Mouse (Mus musculus) limb, embryonic 14.5 days (tissue): ENCODE measurements around the gene Jak2. TPM values are rescaled to one million over a fixed set of nuclear protein-coding genes. Genes with fewer than 3 reads are reported as not detected.

Source experiments
- ATAC-seq: fragments of 200-750 bp; cut with Nextera tagmentation; 2 replicates; pipeline ENCODE4 v1.8.0; 2017; ENCODE audit warnings: low read depth, moderate number of reproducible peaks, moderate TSS enrichment; ENCODE audit not compliant: low FRiP score
- DNase-seq: peaks from one replicate; pipeline ENCODE4 v3.0.0-alpha.2; 2015; ENCODE audit warnings: low spot score
- H3K27ac ChIP-seq: fragments of 300-500 bp; sonication (generic); replicated peaks from 2 replicates; pipeline ENCODE4 v1.5.1; 2014; ENCODE audit warnings: low read depth, mild to moderate bottlenecking, low read length, moderate library complexity, mixed read lengths
- H3K27me3 ChIP-seq: fragments of 300-500 bp; sonication (generic); 2 replicates; pipeline ENCODE4 v1.6.1; 2014; ENCODE audit warnings: low read length, mixed read lengths; ENCODE audit not compliant: control insufficient read depth, insufficient read depth
- H3K36me3 ChIP-seq: fragments of 300-500 bp; sonication (generic); 2 replicates; pipeline ENCODE4 v1.6.1; 2014; ENCODE audit warnings: mild to moderate bottlenecking, low read length, moderate library complexity, mixed read lengths; ENCODE audit not compliant: control insufficient read depth, insufficient read depth
- H3K4me1 ChIP-seq: fragments of 300-500 bp; sonication (generic); 2 replicates; pipeline ENCODE4 v1.6.1; 2014; ENCODE audit warnings: antibody characterized with exemption, low read length, mixed read lengths; ENCODE audit not compliant: control insufficient read depth, insufficient read depth
- H3K4me2 ChIP-seq: fragments of 300-500 bp; sonication (generic); replicated peaks from 2 replicates; pipeline ENCODE4 v1.6.1; 2014; ENCODE audit warnings: low read depth, mild to moderate bottlenecking, low read length, moderate library complexity; ENCODE audit not compliant: severe bottlenecking
- H3K4me3 ChIP-seq: fragments of 300-500 bp; sonication (generic); replicated peaks from 2 replicates; pipeline ENCODE4 v1.5.1; 2014; ENCODE audit warnings: low read length
- H3K9ac ChIP-seq: fragments of 300-500 bp; sonication (generic); 2 replicates; pipeline ENCODE4 v1.6.1; 2014; ENCODE audit warnings: mild to moderate bottlenecking, low read depth, low read length, moderate library complexity; ENCODE audit not compliant: severe bottlenecking
- H3K9me3 ChIP-seq: fragments of 300-500 bp; sonication (generic); 2 replicates; pipeline ENCODE4 v1.6.1; 2016; ENCODE audit warnings: low read length; ENCODE audit not compliant: control insufficient read depth
- POLR2A ChIP-seq: fragments of 200-500 bp; IDR thresholded peaks from 2 replicates; pipeline ENCODE4 v1.8.0; 2012; ENCODE audit warnings: inconsistent platforms, mild to moderate bottlenecking, moderate library complexity, borderline replicate concordance; ENCODE audit not compliant: insufficient read depth, insufficient read length; ENCODE audit errors: extremely low read depth
- WGBS: fragments of 180-500 bp; shearing (Covaris S2); extraction: QIAGEN DNeasy Blood & Tissue Kit; methylation state at CpG from one replicate; pipeline ENCODE4 v1.1.7; 2014; 5-methylcytosine and 5-hydroxymethylcytosine counted together
- polyA plus RNA-seq, 2 experiments: library from polyadenylated mRNA; depleted of rRNA in 1 of 2; stranded (reverse) in 1 of 2; unstranded in 1 of 2; fragments of >200 nt; fragmentation: Nextera tagmentation in 1 of 2; extraction: Ambion mirVana in 1 of 2; gene quantifications; 2 replicates each; pipeline versions ENCODE4 v1.2.1 to v1.2.3; 2012 to 2014

Jak2 gene
- polyA plus RNA-seq, 2 experiments: 15.2 to 15.7 TPM

GRCm38 (mm10) chr19:29267075-29267868 lies 15.6 kb downstream of the Jak2 start:
- Histone ChIP-seq H3K9ac (no peak overlapping the region), H3K4me3 (no peak overlapping the region), H3K27ac (no peak overlapping the region), H3K4me1 (no peaks in the 10 kb centered on the region), H3K36me3 (peaks cover 17% of the 10 kb centered on the region), H3K9me3 (no peaks in the 10 kb centered on the region), H3K27me3 (no peaks in the 10 kb centered on the region), H3K4me2 (no peak overlapping the region)
- WGBS: 79% methylated on average over 4 of the region's 4 CpGs
- DNase-seq (no peak), ATAC-seq (no peak)
- no peak for TF ChIP-seq POLR2A

- no peaks in the 10 kb centered on the region for H3K4me1 ChIP-seq
- WGBS: 92% methylated on average over 4 of the region's 4 CpGs
- no peaks in the 10 kb centered on the region for H3K9me3 ChIP-seq
- no peak for TF ChIP-seq POLR2A
- no peak overlapping the region for H3K4me3 ChIP-seq
- H3K27ac ChIP-seq: no peak overlapping the region
- H3K4me2 ChIP-seq: no peak overlapping the region
- H3K27me3 ChIP-seq: no peaks in the 10 kb centered on the region
- DNase-seq (no peak), ATAC-seq (no peak)
- H3K36me3 ChIP-seq: peaks cover 8% of the 10 kb centered on the region; the same call in 1 of the 2 replicates
- H3K9ac ChIP-seq: no peak overlapping the region
Measured at GRCm38 (mm10) chr19:29268788-29269321, 17.2 kb downstream of the Jak2 start.

- DNase-seq (no peak), ATAC-seq (no peak)
- Histone ChIP-seq H3K9ac (no peak overlapping the region), H3K4me2 (no peak overlapping the region), H3K4me1 (no peaks in the 10 kb centered on the region), H3K9me3 (no peaks in the 10 kb centered on the region), H3K4me3 (no peak overlapping the region), H3K36me3 (0 out of 2 replicates have a peak, but pooled peaks cover 8% of the 10 kb centered on the region), H3K27ac (no peak overlapping the region), H3K27me3 (no peaks in the 10 kb centered on the region)
- 48% methylated on average over 6 of the region's 6 CpGs for WGBS
- TF ChIP-seq POLR2A: no peak
Measured at GRCm38 (mm10) chr19:29270226-29270625, 18.6 kb downstream of the Jak2 start.

- Histone ChIP-seq H3K4me3 (no peak overlapping the region), H3K36me3 (peaks cover 11% of the 10 kb centered on the region; the same call in 1 of the 2 replicates), H3K27ac (no peak overlapping the region), H3K9me3 (no peaks in the 10 kb centered on the region), H3K4me1 (no peaks in the 10 kb centered on the region), H3K27me3 (no peaks in the 10 kb centered on the region), H3K4me2 (no peak overlapping the region), H3K9ac (no peak overlapping the region)
- ATAC-seq: no peak
- 88% methylated on average over 12 of the region's 12 CpGs for WGBS
- TF ChIP-seq POLR2A: no peak
- DNase-seq: no peak
Measured at GRCm38 (mm10) chr19:29271147-29271578, 19.5 kb downstream of the Jak2 start.

GRCm38 (mm10) chr19:29272011-29272809 lies 20.6 kb downstream of the Jak2 start:
- H3K9ac ChIP-seq: no peak overlapping the region
- H3K4me3 ChIP-seq: no peak overlapping the region
- DNase-seq (no peak), ATAC-seq (no peak)
- H3K36me3 ChIP-seq: peaks cover 16% of the 10 kb centered on the region; the same call in 1 of the 2 replicates
- TF ChIP-seq POLR2A: no peak
- H3K27me3 ChIP-seq: no peaks in the 10 kb centered on the region
- WGBS: 90% methylated on average over 3 of the region's 3 CpGs
- H3K27ac ChIP-seq: no peak overlapping the region
- H3K4me2 ChIP-seq: no peak overlapping the region
- H3K4me1 ChIP-seq: no peaks in the 10 kb centered on the region
- H3K9me3 ChIP-seq: no peaks in the 10 kb centered on the region
